Mouse (Mus musculus): Measurements from ENCODE around the gene Itga5.
"Not testable (repeated sequence)": the region's sequence is repeated elsewhere in the genome, so short reads cannot be mapped to it uniquely, and the experiment has no call there.

Gene Itga5

GRCm38 (mm10) chr15:103366376-103367149, at the start of gene Itga5:
TSS of gene Itga5 (minus strand) at chr15:103366763.
- peak; percentile 45 for DNase-seq

- not testable (repeated sequence) for DNase-seq
These were observed 39.0 kb upstream of the Itga5 start for GRCm38 (mm10) chr15:103405586-103405985.

- no peak for DNase-seq
These were observed 34.8 kb upstream of the Itga5 start for GRCm38 (mm10) chr15:103401361-103401760.

- DNase-seq = no peak
These were observed 27.0 kb upstream of the Itga5 start for GRCm38 (mm10) chr15:103393577-103393976.

- no peak for DNase-seq
These were observed 22.1 kb upstream of the Itga5 start for GRCm38 (mm10) chr15:103388556-103389145.

GRCm38 (mm10) chr15:103383771-103384488, 17.4 kb upstream of the Itga5 start:
- no peak for DNase-seq

GRCm38 (mm10) chr15:103382795-103383406, 16.3 kb upstream of the Itga5 start:
- DNase-seq = no peak

- no peak for DNase-seq
These were observed 15.5 kb upstream of the Itga5 start for GRCm38 (mm10) chr15:103382075-103382474.

- DNase-seq = no peak
These were observed 12.2 kb upstream of the Itga5 start for GRCm38 (mm10) chr15:103378665-103379356.

GRCm38 (mm10) chr15:103377752-103378664, 11.4 kb upstream of the Itga5 start:
- DNase-seq = no peak

GRCm38 (mm10) chr15:103376837-103377269, 10.3 kb upstream of the Itga5 start:
- no peak for DNase-seq

GRCm38 (mm10) chr15:103375112-103375800, 8.7 kb upstream of the Itga5 start:
- DNase-seq = no peak

GRCm38 (mm10) chr15:103372461-103372860, 5.9 kb upstream of the Itga5 start:
- DNase-seq = no peak

- no peak for DNase-seq
These were observed 5.2 kb upstream of the Itga5 start for GRCm38 (mm10) chr15:103371741-103372140.

GRCm38 (mm10) chr15:103371208-103371607, 4.6 kb upstream of the Itga5 start:
- no peak for DNase-seq

GRCm38 (mm10) chr15:103370462-103370861, 3.9 kb upstream of the Itga5 start:
- DNase-seq = no peak

- no peak for DNase-seq
These were observed 2.6 kb upstream of the Itga5 start for GRCm38 (mm10) chr15:103369123-103369522.

- no peak for DNase-seq
These were observed 1.8 kb upstream of the Itga5 start for GRCm38 (mm10) chr15:103368179-103368940.

- DNase-seq = no peak
These were observed 840 bp downstream of the Itga5 start for GRCm38 (mm10) chr15:103365471-103366375.

Data from right cerebral cortex, postnatal 4 days (tissue).